Mouse (Mus musculus) left cerebral cortex, postnatal 36 days (tissue): Measurements from ENCODE around the gene B3galt4. TPM values are rescaled to one million over a fixed set of nuclear protein-coding genes. Genes with fewer than 3 reads are reported as not detected.

Source experiments
- total RNA-seq, 2 experiments: library from RNA; stranded (reverse); gene quantifications; 2 replicates each; pipeline ENCODE4 v1.2.3; 2021

The B3galt4 gene
- total RNA-seq, 2 experiments from 2014 or later, result 5.5 to 6.7 TPM

Other genes starting within 250 kb of the B3galt4 start
- 10 to 100 TPM; 90.2 to 97.0 TPM for gene March2, start 232.8 kb downstream of the B3galt4 start, total RNA-seq
- gene Rab11b, start 191.0 kb downstream of the B3galt4 start, total RNA-seq, result 100 to 1,000 TPM; 328 to 372 TPM
- 1 to 10 TPM; 3.3 to 4.8 TPM for gene Angptl4, start 169.7 kb downstream of the B3galt4 start, total RNA-seq
- gene Kank3, start 141.0 kb downstream of the B3galt4 start, total RNA-seq, result 10 to 100 TPM; 27.0 to 44.8 TPM
- gene Rps28, start 126.9 kb downstream of the B3galt4 start, total RNA-seq, result 100 to 1,000 TPM; 651 to 708 TPM
- gene Ndufa7, start 126.9 kb downstream of the B3galt4 start, total RNA-seq, result 100 to 1,000 TPM; 212 to 213 TPM
- gene Cd320, start 108.4 kb downstream of the B3galt4 start, total RNA-seq, result 10 to 100 TPM; 24.8 to 27.5 TPM
- not detected for gene Gm7029, start 77.7 kb downstream of the B3galt4 start, total RNA-seq
- 1 to 10 TPM; 2.4 to 3.1 TPM for gene Kifc1, start 60.8 kb downstream of the B3galt4 start, total RNA-seq
- under 1 TPM; 0.70 to 0.96 TPM for gene Platr17, start 46.4 kb downstream of the B3galt4 start, total RNA-seq
- 10 to 100 TPM; 29.9 to 32.9 TPM for gene Daxx, start 42.1 kb downstream of the B3galt4 start, total RNA-seq
- 10 to 100 TPM; 35.0 to 38.3 TPM for gene Tapbp, start 35.6 kb downstream of the B3galt4 start, total RNA-seq
- 10 to 100 TPM; 29.4 to 40.1 TPM for gene Zbtb22, start 35.6 kb downstream of the B3galt4 start, total RNA-seq
- gene Rgl2, start 21.9 kb downstream of the B3galt4 start, total RNA-seq, result 10 to 100 TPM; 46.9 to 71.0 TPM
- gene Pfdn6, start 11.1 kb downstream of the B3galt4 start, total RNA-seq, result 10 to 100 TPM; 96.1 to 98.3 TPM
- 10 to 100 TPM; 12.6 to 15.0 TPM for gene Wdr46, start 10.8 kb downstream of the B3galt4 start, total RNA-seq
- 10 to 100 TPM; 84.5 to 87.0 TPM for gene Vps52, start 4.3 kb upstream of the B3galt4 start, total RNA-seq
- gene Rps18, start 4.5 kb upstream of the B3galt4 start, total RNA-seq, result 100 to 1,000 TPM; 291 to 302 TPM
- gene H2-K1, start 48.9 kb upstream of the B3galt4 start, total RNA-seq, result 10 to 100 TPM; 17.2 to 19.3 TPM
- 10 to 100 TPM; 33.5 to 35.9 TPM for gene Ring1, start 73.2 kb upstream of the B3galt4 start, total RNA-seq
- 10 to 100 TPM; 35.7 to 36.6 TPM for gene H2-Ke6, start 76.6 kb upstream of the B3galt4 start, total RNA-seq
- 100 to 1,000 TPM; 101 to 105 TPM for gene Slc39a7, start 80.2 kb upstream of the B3galt4 start, total RNA-seq
- gene Rxrb, start 80.3 kb upstream of the B3galt4 start, total RNA-seq, result 10 to 100 TPM; 81.9 to 87.8 TPM
- gene Col11a2, start 87.9 kb upstream of the B3galt4 start, total RNA-seq, result 10 to 100 TPM; 15.1 to 16.3 TPM
- under 1 TPM in 1 of 2 experiments, not detected in 1; 0.79 TPM for gene H2-Oa, start 140.9 kb upstream of the B3galt4 start, total RNA-seq
- gene H2-DMa, start 168.1 kb upstream of the B3galt4 start, total RNA-seq, result 10 to 100 TPM; 26.1 to 28.5 TPM
- gene Brd2, start 171.1 kb upstream of the B3galt4 start, total RNA-seq, result 100 to 1,000 TPM; 183 to 189 TPM
- under 1 TPM; 0.59 to 0.93 TPM for gene H2-DMb2, start 191.8 kb upstream of the B3galt4 start, total RNA-seq
- gene H2-DMb1, start 201.6 kb upstream of the B3galt4 start, total RNA-seq, result 1 to 10 TPM in 1 of 2 experiments, under 1 TPM in 1; 0.94 to 1.1 TPM
- gene Tap1, start 236.1 kb upstream of the B3galt4 start, total RNA-seq, result 1 to 10 TPM; 1.9 to 2.0 TPM
- gene Psmb9, start 236.3 kb upstream of the B3galt4 start, total RNA-seq, result 1 to 10 TPM in 1 of 2 experiments, under 1 TPM in 1; 0.77 to 1.1 TPM
- 1 to 10 TPM; 2.1 to 3.4 TPM for gene Psmb8, start 246.2 kb upstream of the B3galt4 start, total RNA-seq